Mouse (Mus musculus): ENCODE data around the gene Pdpn. TPM values are rescaled to one million over a fixed set of nuclear protein-coding genes. Genes with fewer than 3 reads are reported as not detected.
"Not testable (repeated sequence)": the region's sequence is repeated elsewhere in the genome, so short reads cannot be mapped to it uniquely, and the experiment has no call there.

Gene Pdpn
- polyA plus RNA-seq (2012; fragmentation: generic; extraction: Trizol) = 102 TPM

GRCm38 (mm10) chr4:143299325-143300070 lies at the start of gene Pdpn:
Gene Pdpn (minus strand): TSS chr4:143299564.
- Histone ChIP-seq H3K4me2 (ENCODE audit: low read depth) (peak within 1 kb of the TSS; percentile 97), H3ac (ENCODE audit: control insufficient read depth, insufficient read length) (peak within 1 kb of the TSS; percentile 17), H3K4me3 (peak within 1 kb of the TSS; percentile 87)

GRCm38 (mm10) chr4:143348678-143349077 lies 49.3 kb upstream of the Pdpn start:
- peak in 1 of 3 experiments; percentile 49 for TF ChIP-seq MYOD1 (IDR thresholded peaks at IDR 0.05; ENCODE audit: control insufficient read depth in 1 of 3, insufficient read length in 2 of 3, low read depth in 2 of 3)
- TF ChIP-seq MAX (IDR thresholded peaks at IDR 0.05; ENCODE audit: low read depth) = no peak
- TF ChIP-seq MYOG (IDR thresholded peaks at IDR 0.05; ENCODE audit: control insufficient read depth in 1 of 3, insufficient read depth in 1 of 3, insufficient read length in 2 of 3, low read depth in 2 of 3) = peak in 1 of 3 experiments; percentile 11
- Histone ChIP-seq H3K4me3 (no peak overlapping the region), H3K79me2 (ENCODE audit: control insufficient read depth, insufficient read depth) (no peaks in the 10 kb centered on the region), H3ac (ENCODE audit: control insufficient read depth, insufficient read length) (no peak overlapping the region), H3K4me2 (ENCODE audit: low read depth) (peak overlapping the region; percentile 12), H3K27me3 (ENCODE audit: control insufficient read depth, insufficient read depth, insufficient read length) (peaks cover 16% of the 10 kb centered on the region), H3K36me3 (ENCODE audit: control insufficient read depth, insufficient read depth) (no peaks in the 10 kb centered on the region)

More at GRCm38 (mm10) chr4:143299325-143300070, at the start of gene Pdpn:
- TF ChIP-seq MYOD1 (IDR thresholded peaks at IDR 0.05; ENCODE audit: control insufficient read depth in 1 of 3, insufficient read length in 2 of 3, low read depth in 2 of 3) (peak in 2 of 3 experiments; percentile 28 to 37), POLR2A (IDR thresholded peaks at IDR 0.05; ENCODE audit: insufficient read length, low read depth) (peak; percentile 77), POLR2AphosphoS2 (IDR thresholded peaks at IDR 0.05; ENCODE audit: insufficient read length, low read depth) (peak; percentile 63), MAX (IDR thresholded peaks at IDR 0.05; ENCODE audit: low read depth) (no peak), CEBPB (IDR thresholded peaks at IDR 0.05; ENCODE audit: insufficient read depth, poor library complexity, severe bottlenecking) (no peak), MYOG (IDR thresholded peaks at IDR 0.05; ENCODE audit: control insufficient read depth in 1 of 3, insufficient read depth in 1 of 3, insufficient read length in 2 of 3, low read depth in 2 of 3) (peak in 2 of 3 experiments; percentile 9 to 45)
- H3K27me3 ChIP-seq (ENCODE audit: control insufficient read depth, insufficient read depth, insufficient read length) = no peaks in the 10 kb centered on the region
- peaks cover 33% of the 10 kb centered on the region for H3K79me2 ChIP-seq (ENCODE audit: control insufficient read depth, insufficient read depth)
- H3K36me3 ChIP-seq (ENCODE audit: control insufficient read depth, insufficient read depth) = no peaks in the 10 kb centered on the region

GRCm38 (mm10) chr4:143345491-143345890 lies 46.1 kb upstream of the Pdpn start:
- H3K36me3 ChIP-seq (ENCODE audit: control insufficient read depth, insufficient read depth); H3K4me3 ChIP-seq; H3K27me3 ChIP-seq (ENCODE audit: control insufficient read depth, insufficient read depth, insufficient read length); H3ac ChIP-seq (ENCODE audit: control insufficient read depth, insufficient read length); H3K79me2 ChIP-seq (ENCODE audit: control insufficient read depth, insufficient read depth); H3K4me2 ChIP-seq (ENCODE audit: low read depth): not testable (repeated sequence)

- Histone ChIP-seq H3K4me2 (ENCODE audit: low read depth) (no peak overlapping the region), H3K4me3 (no peak overlapping the region), H3ac (ENCODE audit: control insufficient read depth, insufficient read length) (no peak overlapping the region), H3K79me2 (ENCODE audit: control insufficient read depth, insufficient read depth) (no peaks in the 10 kb centered on the region), H3K36me3 (ENCODE audit: control insufficient read depth, insufficient read depth) (no peaks in the 10 kb centered on the region), H3K27me3 (ENCODE audit: control insufficient read depth, insufficient read depth, insufficient read length) (no peaks in the 10 kb centered on the region)
- TF ChIP-seq MYOG (IDR thresholded peaks at IDR 0.05; ENCODE audit: control insufficient read depth in 1 of 3, insufficient read depth in 1 of 3, insufficient read length in 2 of 3, low read depth in 2 of 3) (no peak), MYOD1 (IDR thresholded peaks at IDR 0.05; ENCODE audit: control insufficient read depth in 1 of 3, insufficient read length in 2 of 3, low read depth in 2 of 3) (no peak), POLR2AphosphoS2 (IDR thresholded peaks at IDR 0.05; ENCODE audit: insufficient read length, low read depth) (no peak), TCF3 (IDR thresholded peaks at IDR 0.05; ENCODE audit: insufficient read length, low read depth) (no peak), POLR2A (IDR thresholded peaks at IDR 0.05; ENCODE audit: insufficient read length, low read depth) (no peak)
Measured at GRCm38 (mm10) chr4:143341470-143341869, 42.1 kb upstream of the Pdpn start.

GRCm38 (mm10) chr4:143339808-143340207 lies 40.4 kb upstream of the Pdpn start:
- H3K36me3 ChIP-seq (ENCODE audit: control insufficient read depth, insufficient read depth) = no peaks in the 10 kb centered on the region
- H3ac ChIP-seq (ENCODE audit: control insufficient read depth, insufficient read length) = no peak overlapping the region
- H3K27me3 ChIP-seq (ENCODE audit: control insufficient read depth, insufficient read depth, insufficient read length) = no peaks in the 10 kb centered on the region
- H3K4me2 ChIP-seq (ENCODE audit: low read depth) = no peak overlapping the region
- H3K4me3 ChIP-seq = no peak overlapping the region
- TF ChIP-seq USF1 (IDR thresholded peaks at IDR 0.05; ENCODE audit: low read depth) (no peak), POLR2A (IDR thresholded peaks at IDR 0.05; ENCODE audit: insufficient read length, low read depth) (no peak), MYOG (IDR thresholded peaks at IDR 0.05; ENCODE audit: control insufficient read depth in 1 of 3, insufficient read depth in 1 of 3, insufficient read length in 2 of 3, low read depth in 2 of 3) (no peak), MYOD1 (IDR thresholded peaks at IDR 0.05; ENCODE audit: control insufficient read depth in 1 of 3, insufficient read length in 2 of 3, low read depth in 2 of 3) (no peak), REST (IDR thresholded peaks at IDR 0.05; ENCODE audit: insufficient read depth, insufficient read length) (no peak), POLR2AphosphoS2 (IDR thresholded peaks at IDR 0.05; ENCODE audit: insufficient read length, low read depth) (no peak), MAX (IDR thresholded peaks at IDR 0.05; ENCODE audit: low read depth) (no peak), TCF12 (IDR thresholded peaks at IDR 0.05; ENCODE audit: insufficient read depth, poor library complexity, severe bottlenecking) (no peak), E2F4 (IDR thresholded peaks at IDR 0.05; ENCODE audit: insufficient read depth) (no peak), SRF (IDR thresholded peaks at IDR 0.05; ENCODE audit: control insufficient read depth, insufficient read length, low read depth) (no peak), TCF3 (IDR thresholded peaks at IDR 0.05; ENCODE audit: insufficient read length, low read depth) (no peak), CEBPB (IDR thresholded peaks at IDR 0.05; ENCODE audit: insufficient read depth, poor library complexity, severe bottlenecking) (no peak)
- H3K79me2 ChIP-seq (ENCODE audit: control insufficient read depth, insufficient read depth) = no peaks in the 10 kb centered on the region
